Mouse (Mus musculus): Measurements from ENCODE around the gene Mymx. TPM values are rescaled to one million over a fixed set of nuclear protein-coding genes. Genes with fewer than 3 reads are reported as not detected.
A peak's percentile ranks its signal among the peaks of the same experiment; 100 is the strongest.

The Mymx gene
- total and polyA plus RNA-seq, 3 experiments = not detected

DNA sequence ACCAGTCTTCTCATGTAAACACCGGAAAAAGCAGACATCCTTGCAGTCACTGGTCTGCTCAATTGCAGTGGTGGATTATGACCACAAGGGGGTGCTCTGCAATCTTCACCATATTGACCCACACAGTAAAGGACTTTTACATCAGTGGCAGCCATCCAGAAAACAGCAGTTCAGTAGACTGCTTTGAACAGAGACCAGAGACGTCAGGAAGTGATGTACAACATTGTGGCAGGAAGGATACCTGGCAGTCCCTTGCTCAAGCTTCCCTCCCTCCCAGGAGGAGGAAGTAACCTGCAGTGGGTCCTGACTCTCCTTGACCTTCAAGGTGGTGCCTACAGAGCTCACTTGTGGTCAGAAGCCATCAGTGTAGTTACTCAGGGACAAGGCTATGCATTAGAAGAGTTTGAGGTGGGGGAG is 20.3 kb downstream of the Mymx start:
- H3K9me3 ChIP-seq (replicated peaks) = peaks cover 2% of the 10 kb centered on the region; the same call in 1 of the 2 replicates
- TF ChIP-seq CTCF (IDR thresholded peaks at IDR 0.05; ENCODE audit: low read depth, low read length) = peak; percentile 84
- no peak for TF ChIP-seq GATA1 (IDR thresholded peaks at IDR 0.05; ENCODE audit: borderline replicate concordance, low read length)
- H3K36me3 ChIP-seq (replicated peaks) = peaks cover 37% of the 10 kb centered on the region
- peak; percentile 43 for DNase-seq (ENCODE audit: low spot score)
- H3K27me3 ChIP-seq (ENCODE audit: insufficient read depth, low read length) = no peaks in the 10 kb centered on the region; the same call in 1 of the 2 replicates
- peaks cover 81% of the 10 kb centered on the region for H3K4me1 ChIP-seq (ENCODE audit: insufficient read depth, low read depth, low read length)
- no peak overlapping the region for H3K4me3 ChIP-seq (ENCODE audit: low read depth, low read length)
- peak; percentile 52; the same call in 1 of the 2 replicates for ATAC-seq (ENCODE audit: extremely low read depth, insufficient number of reproducible peaks, low FRiP score, poor library complexity, severe bottlenecking)

DNA sequence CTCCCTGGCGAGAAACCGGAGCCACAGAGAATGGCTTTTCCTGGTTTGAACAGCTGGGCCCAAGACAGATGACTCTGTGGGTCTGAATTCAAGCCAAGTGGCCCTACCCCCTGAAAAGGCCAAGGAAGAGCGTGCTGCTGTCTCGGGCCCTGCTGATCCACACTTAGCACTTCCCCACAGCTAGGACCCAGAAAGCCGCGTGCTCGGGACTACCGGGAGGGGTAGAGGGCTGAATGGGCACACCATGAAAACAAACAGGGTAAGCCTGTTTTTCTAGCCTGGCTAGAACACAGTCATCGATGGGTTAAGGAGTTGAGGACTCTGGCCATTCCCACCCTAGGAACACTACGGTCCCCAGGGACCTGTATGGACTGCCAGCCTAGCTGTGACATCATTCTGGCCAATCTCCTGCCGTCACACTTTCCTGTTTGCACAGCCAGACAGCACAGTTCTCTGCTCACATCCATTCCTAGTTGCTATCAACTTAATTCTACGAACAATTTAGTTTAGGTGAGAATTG is 20.9 kb downstream of the Mymx start:
- no peaks in the 10 kb centered on the region; the same call in 1 of the 2 replicates for H3K27me3 ChIP-seq (ENCODE audit: insufficient read depth, low read length)
- TF ChIP-seq POLR2AphosphoS5 (IDR thresholded peaks at IDR 0.05; ENCODE audit: insufficient replicate concordance, low read depth, low read length) (no peak), CTCF (IDR thresholded peaks at IDR 0.05; ENCODE audit: low read depth, low read length) (no peak), TAL1 (conservative IDR thresholded peaks at IDR 0.05; ENCODE audit: low read depth, low read length) (no peak), GATA2 (IDR thresholded peaks at IDR 0.05; ENCODE audit: borderline replicate concordance, low read depth, low read length) (no peak), GATA1 (IDR thresholded peaks at IDR 0.05; ENCODE audit: borderline replicate concordance, low read length) (no peak)
- H3K9me3 ChIP-seq (replicated peaks) = no peaks in the 10 kb centered on the region
- peaks cover 78% of the 10 kb centered on the region for H3K4me1 ChIP-seq (ENCODE audit: insufficient read depth, low read depth, low read length)
- no peak for DNase-seq (ENCODE audit: low spot score)
- no peak for ATAC-seq (ENCODE audit: extremely low read depth, insufficient number of reproducible peaks, low FRiP score, poor library complexity, severe bottlenecking)
- H3K36me3 ChIP-seq (replicated peaks) = peaks cover 31% of the 10 kb centered on the region
- H3K4me3 ChIP-seq (ENCODE audit: low read depth, low read length) = no peak overlapping the region

DNA sequence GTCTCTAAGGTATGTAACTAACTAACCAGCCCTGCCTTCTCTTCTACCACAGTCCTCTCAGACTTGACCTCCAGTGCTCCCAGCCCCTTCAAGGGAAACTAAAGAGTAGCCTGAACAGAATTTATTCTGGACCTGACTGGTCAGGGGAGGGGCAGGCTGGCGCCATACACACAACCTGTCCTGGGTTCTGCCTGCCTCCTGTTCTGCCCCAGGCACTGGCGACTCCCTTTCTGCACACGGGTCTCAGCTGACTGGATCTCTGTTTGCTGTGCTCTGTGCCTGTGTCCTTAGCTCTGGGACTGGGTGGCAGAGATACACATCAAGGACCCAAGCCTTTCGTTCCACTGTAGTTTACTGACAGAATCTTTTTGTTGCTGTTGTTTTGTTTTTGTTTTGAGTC is 22.3 kb downstream of the Mymx start:
- Histone ChIP-seq H3K4me3 (ENCODE audit: low read depth, low read length) (no peak overlapping the region), H3K4me1 (ENCODE audit: insufficient read depth, low read depth, low read length) (peaks cover 78% of the 10 kb centered on the region), H3K36me3 (replicated peaks) (peaks cover 19% of the 10 kb centered on the region), H3K27me3 (ENCODE audit: insufficient read depth, low read length) (no peaks in the 10 kb centered on the region), H3K9me3 (replicated peaks) (no peaks in the 10 kb centered on the region)
- no peak for DNase-seq (ENCODE audit: low spot score)
- TF ChIP-seq GATA2 (IDR thresholded peaks at IDR 0.05; ENCODE audit: borderline replicate concordance, low read depth, low read length) = no peak
- no peak for TF ChIP-seq POLR2AphosphoS5 (IDR thresholded peaks at IDR 0.05; ENCODE audit: insufficient replicate concordance, low read depth, low read length)
- no peak for TF ChIP-seq TAL1 (conservative IDR thresholded peaks at IDR 0.05; ENCODE audit: low read depth, low read length)
- TF ChIP-seq GATA1 (IDR thresholded peaks at IDR 0.05; ENCODE audit: borderline replicate concordance, low read length) = no peak
- TF ChIP-seq CTCF (IDR thresholded peaks at IDR 0.05; ENCODE audit: low read depth, low read length) = no peak
- no peak for ATAC-seq (ENCODE audit: extremely low read depth, insufficient number of reproducible peaks, low FRiP score, poor library complexity, severe bottlenecking)

DNA sequence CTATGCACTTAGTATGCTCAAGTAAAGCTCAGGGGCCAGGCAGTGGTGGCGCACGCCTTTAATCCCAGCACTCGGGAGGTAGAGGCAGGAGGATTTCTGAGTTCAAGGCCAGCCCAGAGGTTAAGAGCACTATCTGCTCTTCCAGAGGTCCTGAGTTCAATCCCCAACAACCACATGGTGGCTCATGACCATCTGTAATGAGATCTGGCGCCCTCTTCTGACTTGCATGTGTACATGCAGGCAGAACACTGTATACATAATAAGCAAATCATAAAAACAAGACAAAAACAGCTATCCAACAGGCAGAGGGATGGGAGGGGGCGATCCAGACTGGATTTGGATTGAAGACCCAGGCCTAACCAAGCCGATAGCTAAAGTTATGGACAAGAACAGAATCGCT is 23.1 kb downstream of the Mymx start:
- ATAC-seq (ENCODE audit: extremely low read depth, insufficient number of reproducible peaks, low FRiP score, poor library complexity, severe bottlenecking) (no peak), DNase-seq (ENCODE audit: low spot score) (no peak)
- Histone ChIP-seq H3K4me3 (ENCODE audit: low read depth, low read length) (no peak overlapping the region), H3K27me3 (ENCODE audit: insufficient read depth, low read length) (no peaks in the 10 kb centered on the region), H3K9me3 (replicated peaks) (no peaks in the 10 kb centered on the region), H3K4me1 (ENCODE audit: insufficient read depth, low read depth, low read length) (peaks cover 77% of the 10 kb centered on the region), H3K36me3 (replicated peaks) (peaks cover 14% of the 10 kb centered on the region)
- peak; percentile 31; the same call in 1 of the 2 replicates for TF ChIP-seq CTCF (IDR thresholded peaks at IDR 0.05; ENCODE audit: low read depth, low read length)
- no peak for TF ChIP-seq GATA2 (IDR thresholded peaks at IDR 0.05; ENCODE audit: borderline replicate concordance, low read depth, low read length)

DNA sequence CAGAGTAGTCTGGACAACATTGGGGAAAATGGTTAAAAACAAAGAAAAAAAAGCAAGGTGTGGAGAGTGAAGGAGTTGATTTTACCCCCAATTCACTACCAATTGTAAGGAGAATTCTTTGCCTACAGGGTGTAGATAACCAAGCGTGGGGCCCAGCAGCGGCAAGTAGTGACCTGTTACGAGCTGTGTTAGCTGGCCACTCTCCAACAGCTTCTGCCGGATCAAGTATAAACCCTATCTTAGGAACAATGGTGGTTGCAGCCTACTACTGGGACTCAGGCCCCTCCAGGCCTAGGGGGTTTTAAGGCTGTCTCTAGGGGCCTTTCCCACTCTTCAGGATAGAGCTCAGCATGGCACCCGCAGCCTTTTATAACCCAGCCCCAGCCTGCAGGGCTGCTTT is 23.7 kb downstream of the Mymx start:
- H3K27me3 ChIP-seq (ENCODE audit: insufficient read depth, low read length) = no peaks in the 10 kb centered on the region
- no peak for ATAC-seq (ENCODE audit: extremely low read depth, insufficient number of reproducible peaks, low FRiP score, poor library complexity, severe bottlenecking)
- TF ChIP-seq GATA2 (IDR thresholded peaks at IDR 0.05; ENCODE audit: borderline replicate concordance, low read depth, low read length) = no peak
- no peak for TF ChIP-seq TAL1 (conservative IDR thresholded peaks at IDR 0.05; ENCODE audit: low read depth, low read length)
- TF ChIP-seq GATA1 (IDR thresholded peaks at IDR 0.05; ENCODE audit: borderline replicate concordance, low read length) = no peak
- TF ChIP-seq POLR2AphosphoS5 (IDR thresholded peaks at IDR 0.05; ENCODE audit: insufficient replicate concordance, low read depth, low read length) = no peak
- no peak for TF ChIP-seq CTCF (IDR thresholded peaks at IDR 0.05; ENCODE audit: low read depth, low read length)
- H3K36me3 ChIP-seq (replicated peaks) = peaks cover 12% of the 10 kb centered on the region
- H3K4me1 ChIP-seq (ENCODE audit: insufficient read depth, low read depth, low read length) = peaks cover 73% of the 10 kb centered on the region
- no peaks in the 10 kb centered on the region for H3K9me3 ChIP-seq (replicated peaks)
- H3K4me3 ChIP-seq (ENCODE audit: low read depth, low read length) = no peak overlapping the region
- no peak for DNase-seq (ENCODE audit: low spot score)

DNA sequence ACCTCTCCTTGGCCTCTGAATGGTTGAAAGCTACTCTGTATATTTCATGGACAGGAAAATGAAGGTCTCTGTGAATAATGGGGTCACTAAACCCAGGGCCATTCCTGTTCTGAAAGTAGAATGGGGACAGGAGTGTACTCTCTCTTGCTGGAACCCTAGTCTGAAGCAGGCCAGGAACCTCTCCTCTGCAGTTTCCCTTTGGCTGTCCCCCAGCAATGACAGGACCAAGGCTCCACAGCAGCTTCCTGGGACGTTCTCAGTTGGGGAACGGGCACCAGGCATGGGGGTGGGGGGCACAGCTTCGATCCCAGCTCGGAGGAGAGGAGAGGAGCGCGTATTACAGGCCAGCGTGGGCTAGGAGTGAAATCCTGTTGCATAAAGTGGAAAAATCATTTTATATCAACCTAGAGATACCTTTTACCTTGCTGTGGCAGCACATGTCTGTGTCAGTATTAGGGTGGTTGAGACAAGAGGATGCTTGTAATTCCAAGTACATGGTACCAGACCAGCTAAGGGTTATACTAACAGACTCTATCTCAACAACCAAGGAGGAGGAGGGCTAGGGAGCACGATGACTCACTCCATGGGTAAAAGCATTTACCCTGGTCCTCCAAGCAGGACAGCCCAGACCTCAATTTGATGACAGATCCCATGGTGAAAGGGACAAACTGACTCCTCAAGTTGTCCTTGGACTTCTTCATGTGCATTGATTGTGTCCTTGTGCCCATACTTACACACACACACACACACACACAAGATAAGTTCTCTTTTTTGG is 26.6 kb downstream of the Mymx start:
- peak overlapping the region; percentile 22; the same call in 1 of the 2 replicates for H3K4me3 ChIP-seq (ENCODE audit: low read depth, low read length)
- DNase-seq (ENCODE audit: low spot score) = no peak
- H3K4me1 ChIP-seq (ENCODE audit: insufficient read depth, low read depth, low read length) = peaks cover 61% of the 10 kb centered on the region
- H3K27me3 ChIP-seq (ENCODE audit: insufficient read depth, low read length) = no peaks in the 10 kb centered on the region
- H3K36me3 ChIP-seq (replicated peaks) = peaks cover 33% of the 10 kb centered on the region
- ATAC-seq (ENCODE audit: extremely low read depth, insufficient number of reproducible peaks, low FRiP score, poor library complexity, severe bottlenecking) = no peak
- TF ChIP-seq POLR2AphosphoS5 (IDR thresholded peaks at IDR 0.05; ENCODE audit: insufficient replicate concordance, low read depth, low read length) (no peak), GATA2 (IDR thresholded peaks at IDR 0.05; ENCODE audit: borderline replicate concordance, low read depth, low read length) (no peak), GATA1 (IDR thresholded peaks at IDR 0.05; ENCODE audit: borderline replicate concordance, low read length) (no peak), CTCF (IDR thresholded peaks at IDR 0.05; ENCODE audit: low read depth, low read length) (no peak), TAL1 (conservative IDR thresholded peaks at IDR 0.05; ENCODE audit: low read depth, low read length) (no peak)
- no peaks in the 10 kb centered on the region for H3K9me3 ChIP-seq (replicated peaks)

All from G1E (cell line).